Mouse (Mus musculus) kidney, adult 2 months (tissue): ENCODE measurements around the gene S1pr3.

ENCODE experiments used
- CTCF ChIP-seq: fragments of 200-500 bp; conservative IDR thresholded peaks from 2 replicates; pipeline ENCODE4 v1.5.1; 2011; ENCODE audit warnings: low read depth, mild to moderate bottlenecking, control low read depth, low read length, moderate library complexity, mixed read lengths; ENCODE audit not compliant: insufficient read depth, insufficient read length
- POLR2A ChIP-seq: fragments of 200-500 bp; IDR thresholded peaks from one replicate; pipeline ENCODE4 v1.6.1; 2011; ENCODE audit warnings: low read depth, low read length, control low read depth

DNA sequence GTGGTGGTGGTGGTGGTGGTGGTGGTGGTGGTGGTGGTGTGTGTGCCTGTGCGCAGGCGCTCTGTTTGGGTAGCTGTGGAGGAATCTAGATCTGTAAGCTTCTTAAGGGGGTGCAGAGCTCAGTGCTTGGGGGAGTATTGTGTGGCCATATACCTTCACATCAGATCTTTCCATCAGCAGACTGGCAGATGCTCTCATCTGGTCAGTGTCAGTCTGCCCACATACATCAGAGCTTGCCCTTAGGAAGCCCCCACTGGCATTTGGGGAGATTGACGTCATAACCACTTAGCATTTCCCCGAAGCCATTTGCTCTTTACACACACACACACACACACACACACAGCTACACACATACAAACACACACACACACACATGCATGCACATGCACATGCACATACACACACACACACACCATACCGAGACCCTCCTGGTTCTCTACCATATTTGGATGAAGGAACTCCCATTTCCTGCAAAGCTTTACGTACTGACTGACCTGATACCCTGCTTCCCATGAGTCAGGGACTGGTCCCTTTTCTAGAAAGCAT is 1.6 kb downstream of the S1pr3 start:
- no peak for TF ChIP-seq POLR2A
- TF ChIP-seq CTCF = no peak
